Mouse (Mus musculus) cerebellum, adult 2 months (tissue): ENCODE results near the gene Gstp1. TPM values are rescaled to one million over a fixed set of nuclear protein-coding genes. Genes with fewer than 3 reads are reported as not detected.

Experiments used
- DNase-seq, 2 experiments: peaks; one replicate each; pipeline ENCODE4 v3.0.0; 2021
- H3K27ac ChIP-seq: fragments of 200-500 bp; 2 replicates; pipeline ENCODE4 v1.5.1; 2012; ENCODE audit warnings: low read length, control low read depth, inconsistent platforms; ENCODE audit not compliant: insufficient read depth
- H3K27me3 ChIP-seq: fragments of 200-500 bp; 2 replicates; pipeline ENCODE4 v1.6.1; 2012; ENCODE audit warnings: inconsistent platforms, mild to moderate bottlenecking, low read length, moderate library complexity; ENCODE audit not compliant: control insufficient read depth, insufficient read depth
- H3K4me1 ChIP-seq: fragments of 200-500 bp; 2 replicates; pipeline ENCODE4 v1.6.1; 2011; ENCODE audit warnings: low read length; ENCODE audit not compliant: control insufficient read depth, insufficient read depth
- H3K4me3 ChIP-seq: fragments of 200-500 bp; replicated peaks from 2 replicates; pipeline ENCODE3; 2011; ENCODE audit warnings: mild to moderate bottlenecking, low read depth, low read length, control low read depth; ENCODE audit not compliant: insufficient read depth
- CTCF ChIP-seq: fragments of 200-500 bp; IDR thresholded peaks from 2 replicates; pipeline ENCODE4 v1.5.1; 2011; ENCODE audit warnings: low read depth, mild to moderate bottlenecking, control low read depth, low read length, moderate library complexity, borderline replicate concordance; ENCODE audit not compliant: insufficient read depth
- POLR2A ChIP-seq: fragments of 200-500 bp; IDR thresholded peaks from 2 replicates; pipeline ENCODE4 v1.6.1; 2011; ENCODE audit warnings: low read length, control low read depth, borderline replicate concordance; ENCODE audit not compliant: insufficient read depth
- WGBS: fragments of 180-500 bp; shearing (Covaris S2); methylation state at CpG from one replicate; pipeline ENCODE4 v1.1.7; 2018; 5-methylcytosine and 5-hydroxymethylcytosine counted together
- polyA plus RNA-seq: library from polyadenylated mRNA; depleted of rRNA; stranded (reverse); fragments of >200 nt; gene quantifications from 2 replicates; pipeline ENCODE4 v1.2.3, GENCODE M21; 2012

The Gstp1 gene
- polyA plus RNA-seq, 1 experiment, result 561 TPM

DNA sequence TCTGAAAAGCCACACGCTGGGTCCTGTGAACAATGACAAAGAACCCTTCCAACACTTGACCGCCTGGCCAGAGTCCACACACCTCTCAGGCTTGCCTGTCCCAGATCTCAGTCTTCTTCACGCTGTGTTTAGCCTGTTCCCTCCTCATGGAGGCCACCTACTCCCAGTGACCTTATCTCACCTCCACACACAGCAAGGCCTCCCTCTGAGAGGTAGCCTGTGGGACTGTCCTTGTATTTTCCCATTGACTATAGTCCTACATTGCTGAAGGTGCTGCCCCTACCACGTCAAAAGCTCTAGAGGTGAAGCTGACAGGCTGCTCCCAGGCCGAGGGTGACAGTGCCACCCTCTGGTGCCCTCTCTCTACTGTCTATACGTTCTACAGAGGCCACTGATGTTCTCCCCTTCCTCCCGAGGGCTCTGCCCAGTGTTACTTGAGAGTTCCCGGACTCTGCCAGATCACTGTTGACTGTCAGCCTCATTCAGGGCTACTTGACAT is 42.8 kb upstream of the Gstp1 start:
- 5% methylated on average over 8 of the region's 8 CpGs for WGBS
- Histone ChIP-seq H3K27me3 (no peaks in the 10 kb centered on the region), H3K4me1 (peaks cover 59% of the 10 kb centered on the region), H3K27ac (peak overlapping the region; percentile 95), H3K4me3 (no peak overlapping the region)
- peak; percentile 88 to 94 for DNase-seq
- TF ChIP-seq CTCF (peak; percentile 56; the same call in 1 of the 2 replicates), POLR2A (no peak)

DNA sequence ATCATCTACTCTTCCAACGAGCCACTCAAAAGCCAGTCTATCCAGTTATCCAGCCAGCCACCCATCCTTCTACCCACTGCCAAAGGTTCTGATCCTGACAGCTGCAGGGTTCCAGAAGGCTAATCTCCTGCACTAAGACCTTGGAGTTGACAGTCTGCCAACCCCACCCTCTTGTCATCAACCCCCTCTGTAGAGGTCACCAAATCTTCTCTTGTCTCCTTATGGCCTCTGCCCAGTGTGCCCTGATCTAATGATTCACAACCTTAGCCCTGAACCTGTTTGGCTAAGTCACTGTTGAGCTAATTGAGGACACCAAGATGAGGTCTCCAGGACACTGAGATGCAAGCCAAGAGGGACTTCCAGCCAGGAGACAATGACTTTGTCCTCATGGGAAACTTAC is 41.8 kb upstream of the Gstp1 start:
- Histone ChIP-seq H3K27ac (peak overlapping the region; percentile 95), H3K4me1 (peaks cover 54% of the 10 kb centered on the region), H3K4me3 (no peak overlapping the region), H3K27me3 (no peaks in the 10 kb centered on the region)
- no peak for DNase-seq
- WGBS, result 26% methylated on average over 1 of the region's 1 CpGs
- TF ChIP-seq POLR2A (no peak), CTCF (no peak)

DNA sequence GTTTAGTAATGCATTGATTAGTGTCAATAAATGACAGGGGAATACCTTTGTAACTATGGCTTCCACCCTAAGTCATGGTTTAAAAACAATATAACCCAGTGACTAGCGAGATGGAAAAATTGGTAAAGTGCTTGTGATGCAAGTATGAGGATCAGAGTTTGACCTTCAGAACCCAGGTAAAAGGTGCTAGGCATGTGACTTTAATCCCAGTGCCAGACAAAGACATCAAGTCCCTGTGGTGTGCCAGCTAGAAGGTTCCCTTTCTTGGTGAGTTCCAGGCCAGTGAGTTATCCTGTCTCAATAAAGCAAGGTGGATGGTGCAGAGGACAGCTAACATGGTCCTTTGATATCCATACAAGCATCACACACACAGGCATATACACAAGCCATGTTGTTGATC is 37.7 kb upstream of the Gstp1 start:
- no peaks in the 10 kb centered on the region for H3K27me3 ChIP-seq
- peaks cover 28% of the 10 kb centered on the region for H3K4me1 ChIP-seq
- no peak overlapping the region for H3K4me3 ChIP-seq
- DNase-seq, result no peak
- 94% methylated on average over 1 of the region's 1 CpGs for WGBS
- TF ChIP-seq POLR2A, result no peak
- TF ChIP-seq CTCF, result no peak
- H3K27ac ChIP-seq, result no peak overlapping the region

DNA sequence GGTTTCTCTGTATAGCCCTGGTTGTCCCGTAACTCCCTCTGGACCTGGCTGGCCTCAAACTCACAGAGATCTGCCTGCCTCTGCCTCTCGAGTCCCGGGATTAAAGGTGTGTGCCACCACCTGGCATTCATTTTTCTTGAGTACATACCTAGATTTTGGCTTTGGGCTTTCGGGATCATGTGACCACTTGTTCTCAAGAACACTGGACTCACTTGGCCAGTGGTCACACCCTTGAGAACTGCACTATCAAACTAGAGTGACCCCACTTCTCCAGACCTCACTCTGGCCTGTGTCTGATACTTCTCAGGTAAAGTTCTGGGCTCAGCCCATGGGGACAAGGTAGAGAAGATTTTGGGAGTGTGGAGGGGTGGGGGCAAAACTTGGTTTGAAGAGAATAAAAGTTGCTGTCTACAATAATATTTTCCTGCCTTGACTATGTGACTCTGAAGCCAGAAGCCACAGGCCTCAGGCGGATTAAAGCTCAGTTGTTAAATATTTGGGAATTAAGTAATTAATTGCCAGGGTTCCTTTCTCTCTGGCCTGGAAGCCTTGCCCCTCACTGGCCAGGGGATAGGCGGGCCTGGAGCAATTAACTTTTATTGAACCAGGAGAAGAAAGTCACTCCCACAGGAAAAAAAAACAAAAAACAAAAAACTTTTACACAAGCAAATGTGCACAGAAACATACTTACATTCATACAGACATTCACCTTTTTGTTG is 35.1 kb upstream of the Gstp1 start:
- 88% methylated on average over 6 of the region's 6 CpGs for WGBS
- H3K4me3 ChIP-seq, result no peak overlapping the region
- TF ChIP-seq POLR2A, result no peak
- no peak for TF ChIP-seq CTCF
- peaks cover 14% of the 10 kb centered on the region for H3K4me1 ChIP-seq
- H3K27ac ChIP-seq, result no peak overlapping the region
- DNase-seq, result no peak
- no peaks in the 10 kb centered on the region for H3K27me3 ChIP-seq

DNA sequence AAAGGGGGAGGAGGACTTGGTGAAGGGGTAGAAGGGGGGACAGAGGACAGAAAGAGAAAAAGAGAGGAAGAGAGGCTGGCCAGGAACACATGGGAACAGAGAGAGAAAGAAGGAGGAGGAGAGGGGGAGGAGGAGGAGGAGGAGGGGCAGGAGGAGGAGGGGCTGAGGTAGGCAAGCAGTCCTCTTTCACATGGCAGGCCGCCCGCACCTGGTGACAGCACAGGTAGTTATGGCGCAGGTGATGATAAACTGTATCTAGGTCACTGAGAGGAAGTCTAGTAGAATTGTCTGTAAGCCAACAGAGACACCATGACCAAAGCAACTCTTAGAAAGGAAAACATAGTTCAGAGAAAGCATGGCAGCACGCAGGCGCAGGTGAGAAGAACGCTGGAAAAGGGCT is 33.6 kb upstream of the Gstp1 start:
- peak in 1 of 2 experiments; percentile 57 for DNase-seq
- peak overlapping the region; percentile 40; the same call in 1 of the 2 replicates for H3K27ac ChIP-seq
- H3K4me1 ChIP-seq, result peaks cover 11% of the 10 kb centered on the region
- 46% methylated on average over 6 of the region's 6 CpGs for WGBS
- no peak for TF ChIP-seq POLR2A
- no peak for TF ChIP-seq CTCF
- H3K27me3 ChIP-seq, result no peaks in the 10 kb centered on the region
- no peak overlapping the region for H3K4me3 ChIP-seq

DNA sequence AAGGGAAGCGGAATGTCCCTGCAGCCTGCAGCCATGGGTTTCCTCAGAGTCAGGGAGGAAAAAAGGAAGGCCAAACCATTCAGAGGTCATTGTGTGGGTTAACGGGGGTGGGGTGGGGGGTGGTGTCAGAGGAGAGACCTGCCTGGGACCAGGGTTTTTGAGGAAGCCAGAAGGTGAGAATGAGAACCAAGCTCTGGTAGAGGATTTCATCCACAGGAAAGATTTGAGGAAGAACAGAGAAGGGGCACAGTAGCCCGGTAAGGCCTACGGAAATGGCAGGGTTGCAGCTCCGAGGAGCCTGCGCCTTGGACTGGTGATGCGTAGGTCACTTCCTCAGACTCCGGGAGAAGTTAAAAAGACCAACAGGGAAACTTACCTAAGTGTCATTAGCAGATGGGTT is 33.0 kb upstream of the Gstp1 start:
- DNase-seq, result no peak
- no peak for TF ChIP-seq POLR2A
- TF ChIP-seq CTCF, result no peak
- no peak overlapping the region for H3K4me3 ChIP-seq
- no peak overlapping the region for H3K27ac ChIP-seq
- WGBS, result 92% methylated on average over 8 of the region's 8 CpGs
- no peaks in the 10 kb centered on the region for H3K27me3 ChIP-seq
- peaks cover 11% of the 10 kb centered on the region for H3K4me1 ChIP-seq

DNA sequence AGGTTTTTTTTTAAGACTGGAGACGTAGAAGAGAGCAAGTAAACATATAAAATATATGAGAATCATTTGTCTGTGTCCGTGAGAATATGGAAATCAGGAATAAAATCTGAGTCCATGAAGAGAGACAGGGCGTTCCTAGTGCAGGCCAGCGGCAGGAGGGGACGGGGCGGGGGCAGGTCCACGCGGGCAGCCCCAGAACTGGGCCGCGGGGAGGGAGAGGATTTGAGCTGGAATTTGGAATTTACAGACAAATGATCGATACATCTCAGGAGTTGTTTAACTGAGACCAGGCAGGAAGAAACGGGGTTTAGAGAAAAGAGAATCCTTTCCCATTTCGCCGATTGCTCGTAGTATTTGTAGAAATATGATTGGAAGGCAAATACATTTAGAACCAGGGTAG is 32.5 kb upstream of the Gstp1 start:
- Histone ChIP-seq H3K4me1 (peaks cover 11% of the 10 kb centered on the region), H3K27me3 (no peaks in the 10 kb centered on the region), H3K27ac (no peak overlapping the region), H3K4me3 (no peak overlapping the region)
- TF ChIP-seq CTCF (no peak), POLR2A (no peak)
- 89% methylated on average over 15 of the region's 15 CpGs for WGBS
- no peak for DNase-seq
